Mouse (Mus musculus) right cerebral cortex, postnatal 4 days (tissue): ENCODE data around the gene Ptch2.

Experiments used
- DNase-seq: peaks from one replicate; pipeline ENCODE4 v3.0.0-alpha.2; 2022

Ptch2 gene

DNA sequence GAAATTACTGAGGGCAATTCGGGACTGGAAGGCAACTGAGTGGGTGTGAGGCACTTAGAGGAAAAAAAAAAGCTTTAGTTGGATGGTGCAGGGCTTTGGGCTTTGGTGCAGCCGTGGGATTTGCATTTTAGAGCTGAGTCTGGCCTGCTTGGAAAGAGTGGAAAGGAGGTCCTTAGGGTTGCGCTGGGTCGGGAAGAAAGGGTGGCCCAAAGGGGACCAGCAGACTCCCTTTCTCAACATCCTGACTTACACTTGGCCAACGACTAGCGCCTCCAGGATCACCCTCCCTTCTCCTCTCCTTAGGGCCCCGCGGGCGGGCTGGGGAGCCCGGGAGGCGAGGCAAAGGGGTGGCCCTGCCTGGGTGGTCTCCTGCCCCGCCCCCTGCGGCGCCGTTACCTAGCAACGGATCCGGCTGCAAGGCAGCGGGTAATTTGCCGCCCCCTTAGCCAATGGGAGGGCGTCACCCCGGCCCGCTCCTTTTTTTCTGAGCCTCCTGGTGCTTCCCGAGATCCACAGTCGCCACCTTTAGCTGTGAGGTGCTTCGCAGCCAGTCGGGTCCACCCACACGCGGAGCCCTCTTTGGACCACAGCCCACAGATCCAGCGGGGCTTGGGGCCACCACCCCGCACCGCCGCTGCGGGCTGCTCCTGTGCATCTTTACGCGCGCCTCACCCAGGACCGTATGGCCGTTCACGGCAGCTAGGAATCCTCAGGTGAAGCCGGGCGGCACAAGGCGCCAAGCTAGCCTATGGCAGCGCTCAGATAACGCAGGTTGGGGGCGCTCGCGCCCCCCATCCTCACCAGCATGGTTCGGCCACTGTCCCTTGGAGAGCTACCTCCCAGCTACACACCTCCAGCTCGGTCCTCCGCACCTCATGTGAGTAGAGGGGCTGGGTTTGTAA, at the start of gene Ptch2:
TSS of gene Ptch2 (plus strand) at position 525 of the 902 bp plus-strand sequence.
- peak; percentile 88 for DNase-seq

DNA sequence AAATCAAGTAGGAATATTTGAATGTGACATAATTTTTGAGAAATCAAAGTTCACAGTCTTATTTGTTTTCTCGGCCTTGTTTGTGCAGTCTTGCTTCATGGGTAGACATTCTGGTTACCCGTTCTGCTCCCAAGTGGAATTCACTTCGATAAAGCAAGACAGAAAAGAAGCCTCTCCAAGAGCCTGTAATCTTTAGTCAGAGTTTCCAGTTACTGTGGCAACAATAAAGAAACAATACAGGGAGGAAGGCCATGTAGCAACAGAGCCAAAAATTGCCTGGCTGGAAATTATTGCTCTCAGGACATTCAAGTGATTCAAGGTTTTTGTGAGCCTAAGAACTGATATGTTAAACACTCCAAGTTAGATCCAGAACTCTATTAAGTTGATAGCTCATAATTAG, 47.0 kb upstream of the Ptch2 start:
- no peak for DNase-seq

DNA sequence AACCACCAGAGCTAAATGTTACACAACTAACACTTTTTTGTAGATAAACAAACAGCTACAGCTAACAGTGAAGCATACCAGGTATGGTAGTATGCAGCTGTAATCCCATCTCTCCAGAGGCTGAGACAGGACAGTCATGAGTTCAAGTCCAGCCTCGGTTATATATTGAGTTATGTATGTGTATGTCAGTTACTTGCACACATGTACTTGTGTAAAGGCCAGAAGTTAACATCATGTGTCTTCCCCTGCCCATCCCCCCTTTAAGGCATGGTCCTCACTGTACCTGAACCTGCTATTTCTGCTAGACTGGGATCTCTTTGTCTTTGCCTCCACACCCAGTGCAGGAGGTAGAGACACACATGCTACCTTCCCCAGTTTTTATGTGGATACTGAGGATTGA, 46.4 kb upstream of the Ptch2 start:
- no peak for DNase-seq

DNA sequence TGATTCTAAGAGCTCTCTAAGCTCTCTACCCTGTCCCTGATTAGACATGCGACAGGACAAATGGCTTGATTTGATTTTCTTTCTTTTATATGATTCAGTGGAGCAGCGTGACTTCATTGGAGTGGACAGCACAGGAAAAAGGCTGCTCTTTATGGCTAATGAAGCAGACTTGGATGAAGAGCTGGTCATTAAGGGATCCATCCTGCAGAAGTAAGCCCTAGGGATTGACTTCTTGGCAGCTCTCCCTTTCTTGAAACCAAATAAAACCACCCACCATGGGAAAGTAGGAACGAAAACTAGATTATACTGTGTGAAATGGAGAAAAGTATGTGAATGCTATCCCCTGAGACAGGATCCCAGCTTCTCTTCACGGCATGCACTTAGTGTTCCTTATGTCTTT, 43.2 kb upstream of the Ptch2 start:
- DNase-seq, result no peak

DNA sequence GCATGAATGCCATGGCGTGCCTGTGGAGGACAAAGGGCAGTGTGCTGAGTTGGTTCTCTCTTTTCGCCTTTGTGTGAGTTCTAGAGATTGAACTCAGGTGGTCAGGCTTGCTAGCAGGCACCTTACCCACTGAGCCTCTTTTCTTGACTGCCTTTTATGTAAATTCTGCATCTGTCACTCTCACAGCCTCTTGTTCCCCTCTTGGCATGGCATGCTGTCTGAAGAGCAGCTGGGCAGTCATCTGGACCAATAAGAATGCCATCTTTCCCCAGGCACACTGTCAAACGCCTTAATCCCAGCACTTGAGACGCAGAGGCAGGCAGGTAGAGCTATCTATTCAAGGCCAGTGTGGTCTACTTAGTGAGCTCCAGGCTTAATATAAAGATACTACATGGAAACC, 41.9 kb upstream of the Ptch2 start:
- no peak for DNase-seq

DNA sequence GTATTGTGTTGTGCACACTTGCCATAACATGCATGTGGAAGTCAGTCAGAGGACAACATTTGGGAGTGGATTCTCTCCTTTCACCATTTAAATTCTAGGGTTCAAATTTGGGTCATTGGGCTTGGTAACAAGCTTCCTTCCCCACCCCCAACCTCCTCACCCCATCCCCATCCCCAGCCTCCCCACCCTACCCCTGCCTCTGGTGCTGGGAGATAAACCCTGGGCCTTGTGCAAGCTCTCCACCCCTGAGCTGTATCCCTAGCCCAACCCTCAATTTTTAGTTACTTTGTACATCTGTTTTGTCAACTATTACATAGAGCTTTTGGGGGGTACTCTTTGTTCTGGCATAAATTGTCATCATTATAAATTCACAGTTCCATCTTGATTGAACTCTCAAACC, 39.8 kb upstream of the Ptch2 start:
- DNase-seq, result no peak

DNA sequence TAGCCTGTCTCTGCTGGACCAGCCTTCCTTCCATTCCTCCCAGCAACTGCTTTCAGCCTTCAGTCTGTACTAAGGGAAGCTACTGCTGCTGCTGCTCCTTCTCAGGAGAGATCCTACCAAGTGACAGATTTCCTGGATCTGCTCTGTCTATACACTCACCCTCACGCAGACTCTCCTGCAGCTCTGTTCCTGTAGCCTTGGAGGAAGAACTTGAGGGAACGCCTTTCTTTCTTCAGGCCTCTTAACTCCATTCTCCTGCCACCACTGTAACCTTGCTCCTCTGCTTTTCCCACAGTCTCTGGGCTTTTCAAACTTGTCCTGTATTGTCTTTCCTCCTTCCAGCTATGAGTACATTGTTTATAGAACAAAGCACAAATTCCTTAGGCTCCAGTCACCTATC, 39.4 kb upstream of the Ptch2 start:
- no peak for DNase-seq

DNA sequence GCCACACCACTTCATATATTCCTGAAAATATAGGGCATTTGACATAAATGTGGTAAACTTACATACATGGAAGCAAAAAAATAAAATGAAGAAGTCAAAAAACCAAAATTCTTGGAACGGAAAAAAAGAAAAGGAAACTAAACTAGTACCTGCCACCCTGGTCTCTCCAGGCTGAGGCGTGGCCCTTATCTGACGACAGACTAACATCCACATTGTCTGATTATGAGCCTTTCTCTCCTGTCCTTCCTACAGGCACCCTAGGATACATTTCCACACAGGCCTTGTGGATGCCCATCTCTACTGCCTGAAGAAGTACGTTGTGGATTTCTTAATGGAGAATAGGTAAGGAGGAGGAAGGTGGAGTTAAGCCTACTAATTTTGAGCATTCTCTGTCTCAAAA, 37.4 kb upstream of the Ptch2 start:
- DNase-seq, result no peak

DNA sequence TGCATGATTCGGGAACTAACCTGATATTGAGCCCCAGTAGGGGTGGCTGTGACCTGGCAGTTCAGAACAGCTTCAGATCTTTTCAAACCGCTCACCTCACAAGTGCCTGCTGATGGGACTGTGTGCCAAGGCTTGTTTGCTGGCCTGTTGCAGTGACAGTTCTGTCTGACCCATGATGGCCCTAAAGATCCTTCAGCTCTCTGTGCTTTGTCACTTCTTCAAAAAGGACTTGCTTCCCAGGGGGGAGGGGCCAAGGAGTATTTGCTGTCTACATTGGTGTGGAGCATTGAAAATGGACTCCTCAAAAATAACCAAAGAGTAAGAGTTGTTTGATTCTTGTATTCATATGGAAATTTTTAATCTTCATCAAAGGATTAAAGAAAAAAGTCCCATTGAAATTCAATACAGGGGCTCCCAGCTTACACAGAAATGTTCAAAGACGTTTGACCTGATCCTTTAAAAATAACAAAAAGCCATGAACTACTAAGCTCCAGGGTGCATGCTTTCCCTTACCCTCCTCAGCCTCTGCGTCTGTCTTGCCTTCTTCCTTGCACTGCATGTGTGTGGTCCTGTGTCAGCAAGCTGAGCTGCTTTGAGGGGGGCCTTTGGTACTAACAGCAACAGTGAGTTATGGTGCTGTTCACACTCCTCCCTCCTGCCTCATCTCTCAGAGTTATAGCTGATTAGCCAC, 33.0 kb upstream of the Ptch2 start:
- no peak for DNase-seq

DNA sequence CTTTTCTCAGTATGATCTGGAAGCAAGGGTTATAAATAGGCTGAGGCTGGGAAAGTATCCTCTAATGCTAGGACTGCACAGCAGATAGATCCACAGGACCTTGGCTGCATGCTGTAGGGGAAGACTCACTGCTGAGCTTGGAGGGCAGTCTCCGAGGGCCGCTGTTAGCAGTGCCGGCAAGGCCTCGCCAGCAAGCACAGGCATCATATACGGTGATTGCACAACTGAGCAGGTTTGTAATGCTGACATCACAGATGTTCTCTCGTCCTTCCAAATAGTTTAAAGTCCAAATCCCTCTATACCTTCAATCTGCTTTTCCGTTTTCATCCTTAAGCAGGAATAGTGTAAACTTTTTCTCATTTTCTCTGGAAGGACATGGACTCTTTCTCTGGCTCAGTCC, 27.8 kb upstream of the Ptch2 start:
- no peak for DNase-seq

DNA sequence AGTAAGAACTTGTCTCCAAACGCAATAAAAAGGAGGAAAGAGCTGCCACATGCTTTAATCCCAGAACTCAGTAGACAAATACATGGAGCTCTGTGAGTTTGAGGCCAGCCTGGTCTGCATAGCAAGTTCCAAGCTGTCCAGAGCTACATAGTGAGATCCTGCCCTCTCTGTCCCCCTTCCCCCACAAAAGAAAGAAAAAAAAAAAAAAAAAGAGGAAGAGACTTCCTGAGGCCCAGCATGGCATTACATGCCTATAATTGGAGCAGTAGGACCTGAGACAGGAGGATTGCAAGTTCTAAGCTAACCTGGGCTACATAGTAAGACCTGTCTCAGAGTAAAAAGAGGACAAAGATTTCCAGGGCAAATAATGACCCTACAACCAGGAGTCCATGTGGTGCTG, 26.2 kb upstream of the Ptch2 start:
- DNase-seq, result no peak

DNA sequence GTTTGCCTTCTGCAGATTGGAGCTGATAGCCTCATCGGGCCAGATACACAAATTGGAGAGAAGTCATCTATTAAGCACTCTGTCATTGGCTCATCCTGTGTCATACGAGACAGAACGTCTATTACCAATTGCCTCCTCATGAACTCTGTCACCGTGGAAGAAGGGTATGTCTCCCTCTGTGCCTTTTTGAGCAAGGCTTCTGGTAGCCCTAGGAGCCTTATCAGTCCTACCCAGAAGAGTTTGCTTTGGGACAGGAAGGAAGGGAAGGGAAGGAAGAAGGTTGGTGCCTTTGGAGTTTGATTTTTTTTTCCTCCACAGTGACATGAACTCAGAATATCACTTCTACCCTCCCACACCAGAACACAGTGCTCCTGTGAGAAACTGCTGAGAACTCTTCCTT, 25.3 kb upstream of the Ptch2 start:
- DNase-seq, result no peak

DNA sequence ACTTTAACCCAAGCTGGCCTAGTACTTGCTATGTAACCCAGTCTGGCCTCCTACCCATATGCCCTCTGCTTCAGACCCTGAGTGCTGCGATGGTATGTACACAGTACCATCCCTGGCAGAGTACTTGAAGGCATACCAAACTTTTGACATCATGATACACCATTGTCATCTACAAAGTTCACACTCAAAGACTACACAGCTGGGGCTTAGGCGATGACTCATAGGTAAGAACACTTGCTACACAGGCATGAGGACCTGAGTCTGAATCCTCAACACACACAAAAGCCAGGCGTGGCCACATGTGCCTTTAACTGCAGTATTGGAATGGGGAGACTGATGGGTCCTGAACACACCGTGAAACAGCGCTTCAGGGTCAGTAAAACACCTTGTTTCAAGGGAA, 24.7 kb upstream of the Ptch2 start:
- no peak for DNase-seq

DNA sequence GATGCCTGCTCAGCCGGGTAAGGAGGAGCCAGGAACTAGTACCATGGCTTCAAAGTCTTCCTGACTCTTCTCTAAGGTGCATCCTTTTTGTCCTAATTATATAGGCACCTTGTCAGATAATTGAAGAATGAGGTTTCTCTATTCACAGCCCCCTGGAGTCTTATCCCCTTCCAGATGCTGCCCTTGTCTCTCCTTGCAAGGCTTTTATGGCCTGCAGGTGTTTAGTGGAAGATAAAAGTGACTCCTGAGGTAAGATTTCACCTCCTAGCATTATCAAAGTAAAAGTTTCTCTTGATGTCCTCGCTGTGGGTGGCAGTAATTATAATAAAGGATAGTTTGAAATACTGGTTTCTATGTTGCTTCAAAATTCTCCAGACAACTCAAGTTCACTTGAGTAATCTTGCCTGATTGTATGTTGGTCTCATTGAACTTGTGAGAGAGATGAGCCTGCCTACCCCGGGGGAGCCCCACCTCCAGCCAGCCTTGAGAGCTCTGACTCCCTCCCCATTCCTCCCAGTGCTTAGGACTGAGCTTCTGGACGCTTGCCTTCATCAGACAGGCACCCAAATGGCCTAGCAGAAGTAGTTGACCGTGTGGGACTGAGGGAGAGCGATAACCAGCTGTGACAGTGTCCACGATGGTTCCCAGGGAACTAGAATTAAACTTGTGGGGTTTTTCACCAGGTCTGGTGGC, 7.8 kb upstream of the Ptch2 start:
- no peak for DNase-seq

DNA sequence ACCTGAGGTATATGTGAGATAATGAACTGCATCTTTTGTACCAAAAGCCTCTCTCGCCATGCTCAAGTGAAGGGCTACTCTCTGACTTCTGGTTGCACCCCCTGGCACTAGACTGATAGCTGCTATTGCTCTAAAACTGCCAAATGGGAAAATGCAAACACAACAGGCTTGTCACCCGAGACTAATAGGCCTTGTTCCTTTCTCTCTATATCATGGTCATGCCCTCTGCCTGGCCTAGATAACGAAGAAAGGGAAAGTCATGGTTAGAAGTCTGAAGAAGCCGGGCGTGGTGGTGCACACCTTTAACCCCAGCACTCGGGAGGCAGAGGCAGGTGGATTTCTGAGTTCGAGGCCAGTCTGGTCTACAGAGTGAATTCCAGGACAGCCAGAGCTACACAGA, 5.3 kb upstream of the Ptch2 start:
- no peak for DNase-seq

DNA sequence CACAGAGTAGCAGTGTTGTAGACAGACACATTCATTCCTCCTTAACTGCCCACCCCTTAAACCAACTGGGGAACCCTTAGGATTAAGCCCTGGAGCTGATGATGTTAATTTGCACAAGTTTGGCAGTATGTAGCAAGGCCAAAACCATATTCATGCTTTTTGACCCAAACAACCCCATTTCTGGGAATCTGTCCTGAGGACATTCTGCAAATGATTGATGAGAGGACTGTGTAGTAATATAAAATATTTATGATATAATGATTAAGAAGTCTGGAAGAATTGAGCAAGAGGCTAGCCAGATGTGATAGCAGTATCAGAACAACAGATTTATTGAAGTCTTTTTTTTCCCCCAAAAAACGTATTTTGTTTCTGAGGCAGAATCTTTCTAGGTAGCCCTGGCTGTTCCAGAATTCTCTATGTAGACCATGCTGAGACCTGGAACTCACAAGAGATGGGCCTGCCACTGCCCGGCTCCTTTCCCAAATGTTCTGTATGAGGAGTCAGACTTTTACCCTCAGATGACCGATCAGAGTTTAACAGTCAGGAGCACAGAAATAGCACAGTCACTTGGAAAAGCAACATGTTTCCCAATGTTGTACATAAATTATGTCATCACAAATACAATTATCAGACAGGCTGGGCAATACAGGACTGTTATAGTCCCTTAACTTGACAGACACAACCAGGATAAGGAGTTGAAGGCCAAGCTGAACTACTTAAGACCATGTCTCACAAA, 1.1 kb upstream of the Ptch2 start:
- no peak for DNase-seq

DNA sequence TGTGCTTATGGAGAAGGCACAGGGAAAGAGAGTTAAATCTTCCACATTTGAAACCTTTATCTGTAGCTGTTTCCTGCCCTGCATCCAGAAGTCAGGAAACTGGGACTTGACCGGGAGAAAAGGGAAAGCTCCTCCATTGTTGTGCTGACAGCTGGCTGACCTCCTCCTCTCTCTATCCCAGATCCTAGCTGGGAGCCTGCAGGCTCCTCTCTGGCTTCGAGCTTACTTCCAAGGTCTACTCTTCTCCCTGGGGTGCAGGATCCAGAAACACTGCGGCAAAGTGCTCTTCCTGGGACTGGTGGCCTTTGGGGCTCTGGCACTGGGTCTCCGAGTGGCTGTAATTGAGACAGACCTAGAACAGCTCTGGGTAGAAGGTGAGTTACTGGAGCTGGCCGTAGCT, 791 bp downstream of the Ptch2 start:
- no peak for DNase-seq

DNA sequence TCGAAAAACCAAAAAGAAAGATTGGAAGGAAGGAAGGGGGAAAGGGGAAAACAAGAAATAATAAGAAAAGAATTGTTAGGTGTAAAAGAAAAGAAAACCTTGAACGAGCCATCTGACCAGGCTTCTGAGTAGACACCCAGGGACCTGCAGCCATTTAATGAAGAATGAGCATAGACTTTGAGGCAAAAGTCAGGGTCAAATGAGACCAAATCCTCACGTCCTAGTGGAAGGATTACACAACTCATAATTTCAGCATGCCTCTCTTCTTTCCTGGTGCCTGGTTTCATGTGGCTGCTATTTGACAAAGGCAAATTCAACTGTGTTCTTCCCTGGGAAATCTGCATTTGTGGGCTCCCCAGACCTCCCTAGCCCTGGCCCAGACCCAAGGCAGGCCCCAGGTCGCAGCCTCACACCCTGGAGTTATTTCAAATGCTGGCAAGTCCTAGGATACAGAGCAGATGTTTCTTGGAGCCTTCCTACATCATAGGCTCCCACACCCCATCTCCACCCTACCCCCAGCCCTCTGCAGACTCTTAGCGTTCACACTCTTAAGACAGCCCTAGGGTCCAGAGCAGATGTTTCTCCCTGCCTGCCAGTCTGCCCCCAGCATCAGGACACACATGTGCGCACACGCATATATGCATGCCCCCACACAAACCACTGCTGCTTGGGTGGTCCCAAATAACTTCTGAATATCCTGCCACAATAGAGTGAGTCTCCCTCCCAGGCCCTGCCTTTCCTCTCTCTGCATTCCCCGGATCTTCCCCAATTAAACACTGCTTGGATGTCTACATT, 2.3 kb downstream of the Ptch2 start:
- DNase-seq, result no peak

DNA sequence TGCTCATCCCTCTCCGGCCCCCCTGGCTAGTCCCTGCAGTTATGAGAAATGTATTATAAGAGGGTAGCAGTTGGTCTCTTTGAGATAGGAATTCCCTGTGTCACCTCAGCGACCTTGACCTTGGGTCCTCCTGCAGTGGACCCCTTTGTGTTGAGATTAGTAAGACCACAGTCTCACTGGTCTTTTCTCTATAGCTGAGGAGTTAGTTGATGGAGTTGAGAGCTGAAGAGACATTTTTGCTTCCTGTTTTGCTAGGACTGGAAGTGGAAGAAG, 2.8 kb downstream of the Ptch2 start:
- DNase-seq, result no peak

DNA sequence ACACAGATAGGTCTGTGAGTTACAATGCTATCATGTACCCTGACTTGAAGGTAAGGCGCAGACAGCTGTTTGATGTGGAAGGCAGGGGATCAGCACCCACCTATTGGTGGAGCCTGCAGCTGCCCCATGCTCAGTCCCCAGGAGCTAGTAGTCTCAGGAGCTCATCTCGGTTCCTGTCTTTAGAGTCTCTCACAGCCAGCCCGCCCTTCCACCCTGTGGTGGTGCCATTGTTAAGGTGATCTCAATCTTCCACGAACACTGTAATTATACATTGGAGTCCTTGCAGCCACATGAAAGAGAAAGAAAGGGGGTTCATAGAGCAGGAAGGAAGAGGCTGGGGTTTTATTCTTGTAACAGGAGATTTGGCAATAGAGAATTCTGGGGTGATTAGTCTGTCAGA, 4.2 kb downstream of the Ptch2 start:
- no peak for DNase-seq

DNA sequence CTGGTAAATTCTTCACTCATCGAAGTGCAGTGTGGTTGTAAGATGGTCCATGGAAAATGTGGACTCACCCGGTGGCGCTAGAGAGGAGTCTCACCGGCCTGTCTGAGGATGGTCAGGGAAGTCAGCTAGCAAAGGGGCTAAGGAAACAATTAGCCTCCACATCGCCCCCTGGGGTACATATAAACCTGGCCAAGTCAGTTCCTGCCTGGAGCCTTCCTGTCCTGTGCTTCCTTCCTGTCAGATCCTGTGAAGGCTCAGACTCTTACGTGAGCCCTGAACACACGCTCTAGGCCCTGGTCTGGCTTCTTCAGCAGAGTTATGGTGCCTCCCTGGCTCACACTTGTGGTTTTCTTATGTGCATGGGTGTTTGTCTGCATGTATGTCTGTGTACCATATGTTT, 5.3 kb downstream of the Ptch2 start:
- no peak for DNase-seq

DNA sequence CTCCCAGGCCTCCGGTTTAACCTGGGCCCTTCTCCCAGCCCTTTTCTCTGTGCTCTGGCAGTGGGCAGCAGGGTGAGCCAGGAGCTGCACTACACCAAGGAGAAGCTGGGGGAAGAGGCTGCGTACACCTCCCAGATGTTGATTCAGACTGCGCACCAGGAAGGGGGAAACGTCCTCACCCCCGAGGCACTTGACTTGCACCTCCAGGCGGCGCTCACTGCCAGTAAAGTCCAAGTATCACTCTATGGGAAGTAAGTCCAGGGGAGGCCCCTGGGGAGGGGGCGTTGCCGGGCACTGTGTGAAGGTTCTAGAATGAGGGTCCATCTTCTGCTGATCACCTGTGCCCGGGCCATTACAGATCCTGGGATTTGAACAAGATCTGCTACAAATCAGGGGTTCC, 8.8 kb downstream of the Ptch2 start:
- DNase-seq, result no peak

DNA sequence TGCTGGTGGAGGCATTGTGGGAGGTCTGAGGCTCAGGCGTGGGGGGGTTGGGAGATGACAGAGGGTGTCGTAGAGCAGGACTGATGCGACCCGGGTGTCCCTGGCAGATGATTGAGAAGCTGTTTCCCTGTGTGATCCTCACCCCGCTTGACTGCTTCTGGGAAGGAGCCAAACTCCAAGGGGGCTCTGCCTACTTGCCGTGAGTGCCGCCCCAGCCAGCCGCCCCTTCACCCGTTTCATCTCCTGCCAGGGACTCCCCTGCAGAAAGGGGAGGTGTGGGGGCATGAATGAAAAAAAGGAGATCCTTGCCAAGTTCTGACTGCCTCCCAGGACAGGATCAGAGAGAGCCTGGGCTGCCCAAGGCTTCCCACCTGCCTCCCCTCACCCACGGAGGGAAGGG, 9.3 kb downstream of the Ptch2 start:
- DNase-seq, result no peak
